Mouse (Mus musculus): ENCODE measurements around the gene Calm2. TPM values are rescaled to one million over a fixed set of nuclear protein-coding genes. Genes with fewer than 3 reads are reported as not detected.

Gene Calm2
- total and polyA plus RNA-seq, 3 experiments = 203 to 604 (median 546) TPM

DNA sequence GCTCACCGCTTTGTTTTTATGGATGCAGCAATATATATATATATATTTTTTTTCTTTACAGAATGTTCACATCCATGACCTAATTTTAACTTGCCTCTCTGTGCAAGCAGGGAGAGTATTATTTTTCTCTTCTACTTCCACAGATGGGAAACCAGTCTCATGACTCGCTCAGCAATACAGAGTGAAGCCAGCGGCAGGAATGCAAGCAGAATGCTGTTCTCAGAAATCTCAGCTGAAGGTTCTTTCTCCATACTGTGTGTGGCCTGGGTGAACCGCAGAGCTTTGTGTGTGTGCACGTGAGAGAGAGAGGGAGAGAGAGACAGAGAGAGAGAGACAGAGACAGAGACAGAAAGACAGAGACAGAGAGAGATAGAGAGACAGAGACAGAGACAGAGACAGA is 21.9 kb upstream of the Calm2 start:
- Histone ChIP-seq H3K4me2 (ENCODE audit: insufficient read depth, low read depth, poor library complexity, severe bottlenecking) (no peak overlapping the region), H3K27me3 (replicated peaks) (no peaks in the 10 kb centered on the region), H3K36me3 (replicated peaks in 1 of 2; ENCODE audit: control insufficient read depth in 1 of 2, insufficient read depth in 1 of 2, low read length in 1 of 2) (no peaks in the 10 kb centered on the region), H3K27ac (ENCODE audit: insufficient read depth, low read depth) (no peak overlapping the region), H3K4me1 (ENCODE audit: control insufficient read depth in 1 of 2, insufficient read depth in 2 of 2) (peaks cover 2 to 10% of the 10 kb centered on the region in 2 experiments; a peak in 2 of 4 replicates), H3K9me3 (replicated peaks; ENCODE audit: low read length) (no peaks in the 10 kb centered on the region), H3K9ac (ENCODE audit: insufficient read depth, low read depth) (no peak overlapping the region), H3K79me2 (replicated peaks; ENCODE audit: control insufficient read depth, extremely low read depth, insufficient read depth, poor library complexity, severe bottlenecking) (no peaks in the 10 kb centered on the region), H3K4me3 (replicated peaks in 1 of 3; ENCODE audit: low read depth in 2 of 3, low read length in 2 of 3, poor library complexity in 1 of 3) (no peak overlapping the region)
- TF ChIP-seq CHD1 (IDR thresholded peaks at IDR 0.05; ENCODE audit: low read depth, low read length) = no peak
- no peak for TF ChIP-seq JUND (conservative IDR thresholded peaks at IDR 0.05; ENCODE audit: low read depth, low read length)
- no peak for TF ChIP-seq MYC (IDR thresholded peaks at IDR 0.05; ENCODE audit: low read depth, low read length)
- TF ChIP-seq MAZ (IDR thresholded peaks at IDR 0.05; ENCODE audit: low read depth, low read length) = no peak
- no peak for TF ChIP-seq TBP (conservative IDR thresholded peaks at IDR 0.05; ENCODE audit: low read depth, low read length)
- TF ChIP-seq POLR2A (IDR thresholded peaks at IDR 0.05; ENCODE audit: low read depth, low read length) = no peak
- TF ChIP-seq ZMIZ1 (IDR thresholded peaks at IDR 0.05; ENCODE audit: low read depth, low read length) = no peak
- no peak for TF ChIP-seq SMC3 (IDR thresholded peaks at IDR 0.05; ENCODE audit: low read depth, low read length)
- no peak for TF ChIP-seq EP300 (IDR thresholded peaks at IDR 0.05; ENCODE audit: low read length)
- no peak for TF ChIP-seq HCFC1 (IDR thresholded peaks at IDR 0.05; ENCODE audit: low read depth, low read length)
- no peak for TF ChIP-seq JUN (IDR thresholded peaks at IDR 0.05; ENCODE audit: insufficient read depth, low read depth, low read length)
- no peak for TF ChIP-seq POLR2AphosphoS2 (IDR thresholded peaks at IDR 0.05; ENCODE audit: low read depth, low read length)
- TF ChIP-seq CTCF (conservative IDR thresholded peaks at IDR 0.05 in 1 of 2, IDR thresholded peaks at IDR 0.05 in 1 of 2; ENCODE audit: low read depth in 2 of 2, low read length in 2 of 2) = no peak
- TF ChIP-seq NELFE (IDR thresholded peaks at IDR 0.05; ENCODE audit: low read depth, low read length) = no peak
- TF ChIP-seq ZC3H11A (IDR thresholded peaks at IDR 0.05; ENCODE audit: low read depth, low read length) = no peak
- TF ChIP-seq ZKSCAN1 (IDR thresholded peaks at IDR 0.05; ENCODE audit: borderline replicate concordance, low read depth, low read length) = no peak
- no peak for TF ChIP-seq TCF12 (IDR thresholded peaks at IDR 0.05; ENCODE audit: low read depth, low read length)
- TF ChIP-seq UBTF (IDR thresholded peaks at IDR 0.05; ENCODE audit: low read depth, low read length) = no peak
- TF ChIP-seq E2F4 (IDR thresholded peaks at IDR 0.05; ENCODE audit: insufficient replicate concordance, low read depth, low read length) = no peak
- DNase-seq (ENCODE audit: extremely low read depth) = no peak
- in situ Hi-C loops (cut with MboI; ENCODE audit: low pct_ligation_motif_present, low pct_unique_long_range_greater_than_20kb, low sequenced_read_pairs) (no loop called here), dilution Hi-C loops (cut with MboI; ENCODE audit: extremely low pct_ligation_motif_present, extremely low pct_unique_long_range_greater_than_20kb, low sequenced_read_pairs) (no loop called here)

DNA sequence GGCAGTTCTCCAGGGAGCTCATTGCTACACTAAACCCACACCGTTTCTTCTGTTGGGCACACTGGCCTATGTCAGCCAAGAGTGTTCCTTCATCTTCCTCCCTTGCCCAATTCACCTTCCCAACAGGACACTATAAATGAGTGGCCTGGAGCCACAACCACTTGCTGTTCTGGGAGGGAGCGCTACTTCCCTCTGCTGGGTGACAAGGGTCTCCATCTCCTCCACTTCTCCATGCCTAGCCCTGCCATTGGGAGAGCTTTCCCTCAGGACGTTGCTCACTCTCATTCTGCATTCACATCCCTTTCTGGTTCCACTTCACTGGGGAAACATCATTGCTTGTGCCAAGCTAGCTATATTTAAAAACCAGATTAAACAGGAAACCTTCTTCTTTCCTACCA is 14.8 kb upstream of the Calm2 start:
- Histone ChIP-seq H3K27ac (ENCODE audit: insufficient read depth, low read depth) (no peak overlapping the region), H3K9me3 (replicated peaks; ENCODE audit: low read length) (no peaks in the 10 kb centered on the region), H3K4me3 (replicated peaks in 1 of 3; ENCODE audit: low read depth in 2 of 3, low read length in 2 of 3, poor library complexity in 1 of 3) (no peak overlapping the region), H3K4me1 (ENCODE audit: control insufficient read depth in 1 of 2, insufficient read depth in 2 of 2) (peaks cover 13 to 55% of the 10 kb centered on the region in 2 experiments), H3K36me3 (replicated peaks in 1 of 2; ENCODE audit: control insufficient read depth in 1 of 2, insufficient read depth in 1 of 2, low read length in 1 of 2) (no peaks in the 10 kb centered on the region), H3K9ac (ENCODE audit: insufficient read depth, low read depth) (no peak overlapping the region), H3K4me2 (ENCODE audit: insufficient read depth, low read depth, poor library complexity, severe bottlenecking) (no peak overlapping the region), H3K27me3 (replicated peaks) (peaks cover 12% of the 10 kb centered on the region), H3K79me2 (replicated peaks; ENCODE audit: control insufficient read depth, extremely low read depth, insufficient read depth, poor library complexity, severe bottlenecking) (no peaks in the 10 kb centered on the region)
- TF ChIP-seq RAD21 (IDR thresholded peaks at IDR 0.05; ENCODE audit: low read depth, low read length) (peak; percentile 37), PAX5 (IDR thresholded peaks at IDR 0.05; ENCODE audit: low read length) (no peak), SMC3 (IDR thresholded peaks at IDR 0.05; ENCODE audit: low read depth, low read length) (peak; percentile 30), ZMIZ1 (IDR thresholded peaks at IDR 0.05; ENCODE audit: low read depth, low read length) (no peak), CTCF (conservative IDR thresholded peaks at IDR 0.05 in 1 of 2, IDR thresholded peaks at IDR 0.05 in 1 of 2; ENCODE audit: low read depth in 2 of 2, low read length in 2 of 2) (peak in 1 of 2 experiments; percentile 42; a peak in 2 of 4 replicates), ELF1 (IDR thresholded peaks at IDR 0.05; ENCODE audit: low read depth, low read length) (no peak)
- no peak for DNase-seq (ENCODE audit: extremely low read depth)
- in situ Hi-C loops (cut with MboI; ENCODE audit: low pct_ligation_motif_present, low pct_unique_long_range_greater_than_20kb, low sequenced_read_pairs) = loop anchor here (5.0 kb wide), 1 partner anchor 41 kb away; no protein-coding TSS in a partner anchor
- dilution Hi-C loops (cut with MboI; ENCODE audit: extremely low pct_ligation_motif_present, extremely low pct_unique_long_range_greater_than_20kb, low sequenced_read_pairs) = no loop called here
